Mouse (Mus musculus): ENCODE results near the gene Rps17. TPM values are rescaled to one million over a fixed set of nuclear protein-coding genes. Genes with fewer than 3 reads are reported as not detected.

Rps17 gene
- 127 TPM for polyA plus RNA-seq (2014; fragmentation: Illumina TruSeq; extraction: RNeasy Lipid Tissue Mini Kit (QIAGEN cat#74804); ENCODE audit: low replicate concordance)

DNA sequence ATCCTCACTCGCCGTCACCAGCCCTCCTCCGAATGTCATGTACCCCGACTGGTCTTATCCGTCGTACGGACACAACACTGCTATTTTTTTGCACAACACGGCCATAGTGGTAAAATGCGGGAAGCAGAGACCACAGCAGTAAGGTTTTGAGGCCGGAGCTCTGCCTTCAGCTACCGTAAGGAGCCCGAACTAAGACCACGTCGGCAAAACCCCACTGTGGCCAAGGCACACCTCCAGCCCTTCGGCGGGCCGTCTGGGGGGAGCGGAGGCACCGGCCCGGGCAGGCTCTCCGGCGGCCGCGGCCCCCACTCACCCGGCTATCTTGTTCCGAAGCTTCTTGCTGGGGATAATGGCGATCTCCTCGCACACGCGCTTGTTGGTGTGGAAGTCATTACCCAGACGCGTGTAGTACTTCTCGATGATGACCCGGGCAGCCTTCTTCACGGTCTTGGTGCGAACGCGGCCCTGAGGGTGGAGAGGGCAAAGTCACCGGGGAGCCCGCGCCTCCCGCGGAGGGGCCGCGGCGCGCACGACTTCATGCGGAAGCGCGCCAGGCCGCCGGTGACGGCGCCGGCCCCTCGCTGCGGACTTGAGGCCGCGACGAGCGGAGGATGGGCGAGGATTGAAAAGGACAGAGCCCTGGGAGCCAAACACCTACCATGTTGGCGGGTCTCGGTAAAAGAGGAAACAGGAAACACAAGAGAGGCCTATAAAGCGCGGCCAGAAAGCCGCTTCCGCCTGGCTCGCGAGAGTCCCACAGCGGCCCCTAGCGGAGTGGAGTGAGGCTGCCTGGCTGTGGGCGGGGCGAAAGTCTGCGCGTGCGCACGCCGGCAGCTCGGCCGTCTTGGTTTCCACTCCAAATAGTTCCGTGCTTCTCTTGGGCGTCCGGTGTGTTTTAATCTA lies at the start of gene Rps17:
Rps17 (minus strand) TSS at position 711 of the 903 bp plus-strand sequence.

Other genes with a start within 250 kb of the Rps17 start
- gene Slc28a1, start 230.5 kb downstream of the Rps17 start, polyA plus RNA-seq (2014; fragmentation: Illumina TruSeq; extraction: RNeasy Lipid Tissue Mini Kit (QIAGEN cat#74804); ENCODE audit: low replicate concordance): 1.2 TPM
- 26.8 TPM for gene Pde8a, start 131.7 kb downstream of the Rps17 start, polyA plus RNA-seq (2014; fragmentation: Illumina TruSeq; extraction: RNeasy Lipid Tissue Mini Kit (QIAGEN cat#74804); ENCODE audit: low replicate concordance)
- 2.9 TPM for gene Cpeb1, start 110.2 kb upstream of the Rps17 start, polyA plus RNA-seq (2014; fragmentation: Illumina TruSeq; extraction: RNeasy Lipid Tissue Mini Kit (QIAGEN cat#74804); ENCODE audit: low replicate concordance)
- gene Ap3b2, start 148.7 kb upstream of the Rps17 start, polyA plus RNA-seq (2014; fragmentation: Illumina TruSeq; extraction: RNeasy Lipid Tissue Mini Kit (QIAGEN cat#74804); ENCODE audit: low replicate concordance): not detected
- gene BC048679, start 153.0 kb upstream of the Rps17 start, polyA plus RNA-seq (2014; fragmentation: Illumina TruSeq; extraction: RNeasy Lipid Tissue Mini Kit (QIAGEN cat#74804); ENCODE audit: low replicate concordance): not detected
- 0.22 TPM for gene Fsd2, start 221.7 kb upstream of the Rps17 start, polyA plus RNA-seq (2014; fragmentation: Illumina TruSeq; extraction: RNeasy Lipid Tissue Mini Kit (QIAGEN cat#74804); ENCODE audit: low replicate concordance)
- 10.0 TPM for gene Whamm, start 226.0 kb upstream of the Rps17 start, polyA plus RNA-seq (2014; fragmentation: Illumina TruSeq; extraction: RNeasy Lipid Tissue Mini Kit (QIAGEN cat#74804); ENCODE audit: low replicate concordance)